Mouse (Mus musculus) frontal cortex, postnatal 10 days (tissue): ENCODE measurements around the gene Slx1b.
A peak's percentile ranks its signal among the peaks of the same experiment; 100 is the strongest.
"Not testable (repeated sequence)": the region's sequence is repeated elsewhere in the genome, so short reads cannot be mapped to it uniquely, and the experiment has no call there.

Experiments
- DNase-seq, 2 experiments: peaks; one replicate each; pipeline ENCODE4 v3.0.0; 2022; ENCODE audit warnings: low spot score in 2 of 2, mixed read lengths in 1 of 2

The Slx1b gene

GRCm38 (mm10) chr7:126702861-126703756, 7.5 kb upstream of the Slx1b start:
- no peak for DNase-seq

- DNase-seq: peak in 1 of 2 experiments; percentile 36
Observed at GRCm38 (mm10) chr7:126702358-126702757, 6.8 kb upstream of the Slx1b start.

GRCm38 (mm10) chr7:126701559-126702357, 6.2 kb upstream of the Slx1b start:
- no peak for DNase-seq

GRCm38 (mm10) chr7:126701070-126701469, 5.5 kb upstream of the Slx1b start:
- peak; percentile 83 to 90 for DNase-seq

- peak in 1 of 2 experiments; percentile 29 for DNase-seq
Observed at GRCm38 (mm10) chr7:126700063-126701015, 4.8 kb upstream of the Slx1b start.

- DNase-seq: no peak
Observed at GRCm38 (mm10) chr7:126697838-126698237, 2.3 kb upstream of the Slx1b start.

GRCm38 (mm10) chr7:126696886-126697285, 1.3 kb upstream of the Slx1b start:
- no peak for DNase-seq

GRCm38 (mm10) chr7:126696303-126696702, 719 bp upstream of the Slx1b start:
- DNase-seq: no peak

- DNase-seq: no peak
Observed at GRCm38 (mm10) chr7:126695210-126695611, 373 bp downstream of the Slx1b start, which contains the start of gene Bola2. Gene Bola2 (plus strand): TSS chr7:126695401.

GRCm38 (mm10) chr7:126694441-126695051, 1.0 kb downstream of the Slx1b start:
- DNase-seq: no peak

GRCm38 (mm10) chr7:126693781-126694180, 1.8 kb downstream of the Slx1b start:
- DNase-seq: no peak

GRCm38 (mm10) chr7:126693256-126693655, 2.3 kb downstream of the Slx1b start:
- DNase-seq: peak; percentile 55 to 68

- no peak for DNase-seq
Observed at GRCm38 (mm10) chr7:126692426-126692825, 3.2 kb downstream of the Slx1b start.

- DNase-seq: no peak
Observed at GRCm38 (mm10) chr7:126691676-126692075, 3.9 kb downstream of the Slx1b start.

GRCm38 (mm10) chr7:126690737-126691136, 4.8 kb downstream of the Slx1b start:
- no peak for DNase-seq

GRCm38 (mm10) chr7:126689021-126689420, 6.6 kb downstream of the Slx1b start:
- DNase-seq: no peak

- DNase-seq: not testable (repeated sequence)
Observed at GRCm38 (mm10) chr7:126688156-126688555, 7.4 kb downstream of the Slx1b start.

- DNase-seq: no peak
Observed at GRCm38 (mm10) chr7:126681221-126681620, 14.4 kb downstream of the Slx1b start.

GRCm38 (mm10) chr7:126679683-126680082, 15.9 kb downstream of the Slx1b start:
- no peak for DNase-seq

GRCm38 (mm10) chr7:126678545-126679341, 16.8 kb downstream of the Slx1b start:
- no peak for DNase-seq
